Mouse (Mus musculus) kidney, adult 11 months (tissue): ENCODE data around the gene Tldc1.
A peak's percentile ranks its signal among the peaks of the same experiment; 100 is the strongest.

Experiments used
- DNase-seq: peaks from one replicate; pipeline ENCODE4 v3.0.0; 2022

Gene Tldc1

GRCm38 (mm10) chr8:119798170-119798964 is 20.2 kb upstream of the Tldc1 start:
- peak; percentile 65 for DNase-seq

- no peak for DNase-seq
Observed at GRCm38 (mm10) chr8:119795651-119796050, 17.4 kb upstream of the Tldc1 start.

GRCm38 (mm10) chr8:119794689-119795088 is 16.5 kb upstream of the Tldc1 start:
- DNase-seq, result no peak

- peak; percentile 54 for DNase-seq
Observed at GRCm38 (mm10) chr8:119791804-119792704, 13.8 kb upstream of the Tldc1 start.

GRCm38 (mm10) chr8:119789581-119789980 is 11.4 kb upstream of the Tldc1 start:
- DNase-seq, result no peak

- peak; percentile 28 for DNase-seq
Observed at GRCm38 (mm10) chr8:119788607-119789381, 10.6 kb upstream of the Tldc1 start.

GRCm38 (mm10) chr8:119787341-119787740 is 9.1 kb upstream of the Tldc1 start:
- DNase-seq, result no peak

GRCm38 (mm10) chr8:119786871-119787270 is 8.7 kb upstream of the Tldc1 start:
- no peak for DNase-seq

- DNase-seq, result no peak
Observed at GRCm38 (mm10) chr8:119785764-119786405, 7.7 kb upstream of the Tldc1 start.

GRCm38 (mm10) chr8:119784676-119785075 is 6.5 kb upstream of the Tldc1 start:
- no peak for DNase-seq

GRCm38 (mm10) chr8:119784141-119784574 is 5.9 kb upstream of the Tldc1 start:
- no peak for DNase-seq

GRCm38 (mm10) chr8:119783579-119783978 is 5.4 kb upstream of the Tldc1 start:
- DNase-seq, result no peak

GRCm38 (mm10) chr8:119782715-119783114 is 4.5 kb upstream of the Tldc1 start:
- DNase-seq, result peak; percentile 67

- DNase-seq, result peak; percentile 41
Observed at GRCm38 (mm10) chr8:119781086-119781840, 3.0 kb upstream of the Tldc1 start.

GRCm38 (mm10) chr8:119780402-119781049 is 2.3 kb upstream of the Tldc1 start:
- DNase-seq, result no peak

GRCm38 (mm10) chr8:119779013-119779737 is 959 bp upstream of the Tldc1 start:
- DNase-seq, result peak; percentile 77

- no peak for DNase-seq
Observed at GRCm38 (mm10) chr8:119777765-119778164, 451 bp downstream of the Tldc1 start.

GRCm38 (mm10) chr8:119776668-119777245 is 1.5 kb downstream of the Tldc1 start:
- DNase-seq, result peak; percentile 22

GRCm38 (mm10) chr8:119765761-119766444 is 12.3 kb downstream of the Tldc1 start:
- no peak for DNase-seq
